Mouse (Mus musculus) C2C12 (cell line): ENCODE data around the gene Clmp. TPM values are rescaled to one million over a fixed set of nuclear protein-coding genes. Genes with fewer than 3 reads are reported as not detected.

Experiments used
- H3K27me3 ChIP-seq: one replicate; pipeline ENCODE4 v1.6.1; 2011; ENCODE audit not compliant: control insufficient read depth, insufficient read depth, insufficient read length
- H3K36me3 ChIP-seq: one replicate; pipeline ENCODE4 v1.6.1; 2011; ENCODE audit not compliant: control insufficient read depth, insufficient read depth
- H3K4me3 ChIP-seq: one replicate; pipeline ENCODE4 v1.5.1; 2011; ENCODE audit warnings: mild to moderate bottlenecking, control low read depth; ENCODE audit not compliant: poor library complexity, insufficient read depth, severe bottlenecking
- H3K79me2 ChIP-seq: one replicate; pipeline ENCODE4 v1.6.1; 2011; ENCODE audit not compliant: control insufficient read depth, insufficient read depth
- H3K79me3 ChIP-seq: one replicate; pipeline ENCODE4 v1.6.1; 2011; ENCODE audit warnings: low read depth, control low read depth
- H3ac ChIP-seq: one replicate; pipeline ENCODE3; 2011; ENCODE audit warnings: low read depth; ENCODE audit not compliant: control insufficient read depth, insufficient read length
- CEBPB ChIP-seq: IDR thresholded peaks from one replicate; pipeline ENCODE4 v1.6.1; 2011; ENCODE audit warnings: low read depth, mild to moderate bottlenecking, control low read depth, moderate library complexity
- CTCF ChIP-seq: IDR thresholded peaks from one replicate; pipeline ENCODE4 v1.5.1; 2011; ENCODE audit not compliant: control insufficient read depth, insufficient read depth, insufficient read length
- FOSL1 ChIP-seq: IDR thresholded peaks from one replicate; pipeline ENCODE4 v1.8.0; 2011; ENCODE audit warnings: mild to moderate bottlenecking, low read length; ENCODE audit not compliant: poor library complexity, insufficient read depth, severe bottlenecking
- MAX ChIP-seq: IDR thresholded peaks from one replicate; pipeline ENCODE4 v1.6.1; 2011; ENCODE audit warnings: mild to moderate bottlenecking, control low read depth
- MYOD1 ChIP-seq: IDR thresholded peaks from one replicate; pipeline ENCODE4 v1.6.1; 2011; ENCODE audit warnings: low read depth; ENCODE audit not compliant: control insufficient read depth, insufficient read length
- MYOG ChIP-seq: IDR thresholded peaks from one replicate; pipeline ENCODE4 v1.6.1; 2011; ENCODE audit not compliant: control insufficient read depth, insufficient read length; ENCODE audit errors: extremely low read depth
- USF1 ChIP-seq: IDR thresholded peaks from one replicate; pipeline ENCODE4 v1.6.1; 2011; ENCODE audit warnings: low read depth, mild to moderate bottlenecking, control low read depth, moderate library complexity
- polyA plus RNA-seq: library from polyadenylated mRNA; unstranded; fragments of >200 nt; fragmentation: generic; extraction: Trizol; gene quantifications from one replicate; pipeline ENCODE4 v1.2.1, GENCODE M21; 2012; ENCODE audit warnings: missing spikeins

Gene Clmp
- polyA plus RNA-seq, 1 experiment = 13.6 TPM

- TF ChIP-seq MYOG = no peak
- TF ChIP-seq CEBPB = peak; percentile 67
- H3K27me3 ChIP-seq = no peaks in the 10 kb centered on the region
Observed at GRCm38 (mm10) chr9:40807289-40807920, 121.6 kb downstream of the Clmp start.

DNA sequence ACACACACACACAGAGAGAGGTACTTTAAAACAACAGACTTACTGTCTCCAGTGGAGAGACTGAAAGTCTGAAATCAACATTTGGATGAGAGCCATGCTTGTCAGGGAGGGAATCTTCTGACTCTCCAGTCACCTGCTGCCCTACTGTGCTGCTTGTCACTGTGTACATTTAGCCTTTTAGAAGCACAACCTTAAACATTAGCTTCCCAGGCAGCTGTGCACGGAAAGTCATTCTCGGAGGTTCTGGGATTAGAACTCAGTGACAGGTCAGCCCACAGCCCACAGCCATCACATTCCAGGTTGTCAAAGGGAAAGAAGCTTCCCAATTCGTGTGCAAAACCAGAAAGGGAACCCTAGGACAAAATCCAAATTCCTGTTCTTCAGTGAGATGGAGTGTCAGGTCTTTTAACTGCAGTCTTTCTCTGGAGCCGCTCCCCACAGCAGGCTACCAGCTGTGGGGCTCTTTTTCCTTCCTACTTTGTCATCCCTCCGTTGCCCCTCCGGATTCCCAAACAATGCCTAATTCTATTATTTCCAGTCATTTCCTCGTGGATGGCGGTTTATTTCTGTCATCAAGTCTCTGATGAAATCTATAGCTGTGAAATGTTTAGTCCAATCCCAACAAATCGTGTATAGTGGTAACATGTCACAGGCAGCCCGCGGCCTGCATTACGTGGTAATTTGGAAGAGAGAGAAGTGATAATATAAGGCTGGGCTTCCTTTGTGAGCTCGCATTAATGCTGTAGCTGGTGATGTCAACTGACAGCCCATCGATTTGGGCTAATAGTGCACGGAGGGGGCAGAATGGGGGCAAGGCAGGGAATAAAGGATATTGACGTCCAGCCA, 122.5 kb downstream of the Clmp start:
- H3K4me3 ChIP-seq = no peak overlapping the region
- peaks cover 10% of the 10 kb centered on the region for H3K79me3 ChIP-seq
- no peak for TF ChIP-seq USF1
- no peak for TF ChIP-seq MYOG
- no peak for TF ChIP-seq CEBPB
- no peak for TF ChIP-seq MAX
- no peak for TF ChIP-seq CTCF
- TF ChIP-seq MYOD1 = no peak
- H3K79me2 ChIP-seq = peaks cover 20% of the 10 kb centered on the region
- H3ac ChIP-seq = no peak overlapping the region
- no peaks in the 10 kb centered on the region for H3K27me3 ChIP-seq
- H3K36me3 ChIP-seq = peaks cover 23% of the 10 kb centered on the region

More at GRCm38 (mm10) chr9:40807289-40807920, 121.6 kb downstream of the Clmp start:
- Histone ChIP-seq H3ac (no peak overlapping the region), H3K4me3 (no peak overlapping the region), H3K79me2 (peaks cover 27% of the 10 kb centered on the region), H3K36me3 (peaks cover 28% of the 10 kb centered on the region), H3K79me3 (peaks cover 14% of the 10 kb centered on the region)

DNA sequence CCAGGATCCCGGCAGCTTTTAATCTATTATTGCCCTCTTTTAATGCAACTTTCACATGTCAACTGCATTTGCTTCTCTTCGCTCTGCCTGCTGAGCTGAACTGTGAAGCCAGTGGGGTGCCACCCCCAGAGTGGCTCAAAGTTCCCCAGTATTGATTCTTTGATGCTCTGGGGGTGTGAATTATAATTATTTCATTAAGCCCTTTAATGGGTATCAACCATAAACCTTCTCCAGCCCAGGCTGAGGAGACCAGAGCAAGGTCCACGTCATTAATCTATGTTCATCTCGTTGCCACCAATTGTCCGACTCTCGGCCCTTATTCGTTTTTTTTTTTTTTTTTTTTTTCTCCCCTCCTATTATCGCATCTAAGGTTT, 123.1 kb downstream of the Clmp start:
- Histone ChIP-seq H3ac (no peak overlapping the region), H3K79me3 (peaks cover 4% of the 10 kb centered on the region), H3K79me2 (peaks cover 14% of the 10 kb centered on the region), H3K27me3 (no peaks in the 10 kb centered on the region), H3K4me3 (no peak overlapping the region), H3K36me3 (peaks cover 16% of the 10 kb centered on the region)
- no peak for TF ChIP-seq CEBPB
- TF ChIP-seq FOSL1 = no peak
- no peak for TF ChIP-seq MYOG
- TF ChIP-seq USF1 = no peak
- no peak for TF ChIP-seq MAX
- no peak for TF ChIP-seq MYOD1
- TF ChIP-seq CTCF = no peak

DNA sequence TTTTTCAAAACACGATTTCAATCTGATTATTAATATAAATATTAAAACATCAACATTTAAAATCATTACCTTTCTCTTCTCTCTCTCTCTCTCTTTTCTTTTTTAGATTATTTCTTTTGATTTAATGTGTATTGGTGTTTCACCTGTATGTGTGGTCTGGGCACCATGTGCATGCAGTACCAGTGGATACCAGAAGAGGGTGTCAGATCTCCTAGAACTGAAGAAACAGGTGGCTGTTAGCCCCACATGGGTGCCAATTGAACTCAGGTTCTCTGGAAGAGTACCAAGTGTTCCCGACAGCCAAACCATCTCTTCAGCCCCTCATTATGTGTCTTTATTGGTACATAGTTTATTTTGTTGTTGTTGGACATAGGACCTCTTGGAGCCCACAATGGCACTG, 126.1 kb downstream of the Clmp start:
- H3K27me3 ChIP-seq = no peaks in the 10 kb centered on the region
- no peak overlapping the region for H3K4me3 ChIP-seq
- TF ChIP-seq MYOD1 = no peak
- TF ChIP-seq USF1 = no peak
- TF ChIP-seq CTCF = no peak
- TF ChIP-seq FOSL1 = no peak
- no peak for TF ChIP-seq MAX
- TF ChIP-seq MYOG = no peak
- TF ChIP-seq CEBPB = no peak
- H3ac ChIP-seq = no peak overlapping the region
- no peaks in the 10 kb centered on the region for H3K36me3 ChIP-seq
- H3K79me2 ChIP-seq = no peaks in the 10 kb centered on the region
- H3K79me3 ChIP-seq = no peaks in the 10 kb centered on the region

DNA sequence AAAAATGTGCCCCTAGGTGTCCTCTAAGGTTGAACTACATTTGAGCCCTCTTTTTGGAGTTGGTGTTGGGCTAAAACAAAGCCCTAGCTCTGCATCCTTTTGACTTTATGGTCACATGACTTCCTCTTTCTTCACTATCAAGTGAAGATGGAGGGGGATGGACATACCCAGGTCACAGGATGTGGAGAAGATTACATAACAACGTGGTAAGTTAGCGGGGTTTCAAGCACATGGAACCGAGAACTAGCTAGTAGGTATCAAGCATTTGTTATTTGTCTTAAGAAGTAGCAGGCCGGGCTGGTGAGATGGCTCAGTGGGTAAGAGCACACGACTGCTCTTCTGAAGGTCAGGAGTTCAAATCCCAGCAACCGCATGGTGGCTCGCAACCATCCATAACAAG, 128.3 kb downstream of the Clmp start:
- Histone ChIP-seq H3K79me3 (no peaks in the 10 kb centered on the region), H3K27me3 (no peaks in the 10 kb centered on the region), H3K36me3 (no peaks in the 10 kb centered on the region), H3ac (no peak overlapping the region), H3K4me3 (no peak overlapping the region), H3K79me2 (no peaks in the 10 kb centered on the region)
- TF ChIP-seq USF1 = no peak
- TF ChIP-seq CEBPB = no peak
- no peak for TF ChIP-seq MYOD1
- TF ChIP-seq CTCF = no peak
- TF ChIP-seq MYOG = no peak
- no peak for TF ChIP-seq FOSL1
- no peak for TF ChIP-seq MAX
